Mouse (Mus musculus) heart, postnatal 25 days (tissue): ENCODE data around the gene Cd3g. TPM values are rescaled to one million over a fixed set of nuclear protein-coding genes. Genes with fewer than 3 reads are reported as not detected.
"Not testable (repeated sequence)": the region's sequence is repeated elsewhere in the genome, so short reads cannot be mapped to it uniquely, and the experiment has no call there.

ENCODE experiments used
- DNase-seq: peaks from one replicate; pipeline ENCODE4 v3.0.0; 2022; ENCODE audit warnings: low spot score
- intact Hi-C: fragments of 180-260 bp; cut with DNase I; formaldehyde crosslinking; loops from one replicate; pipeline ENCODE4 v1.15.1; 2025
- total RNA-seq, 2 experiments: library from RNA; stranded (reverse); gene quantifications; 2 replicates each; pipeline ENCODE4 v1.2.3; 2021

The Cd3g gene
- total RNA-seq, 2 experiments from 2014 or later: not detected

DNA sequence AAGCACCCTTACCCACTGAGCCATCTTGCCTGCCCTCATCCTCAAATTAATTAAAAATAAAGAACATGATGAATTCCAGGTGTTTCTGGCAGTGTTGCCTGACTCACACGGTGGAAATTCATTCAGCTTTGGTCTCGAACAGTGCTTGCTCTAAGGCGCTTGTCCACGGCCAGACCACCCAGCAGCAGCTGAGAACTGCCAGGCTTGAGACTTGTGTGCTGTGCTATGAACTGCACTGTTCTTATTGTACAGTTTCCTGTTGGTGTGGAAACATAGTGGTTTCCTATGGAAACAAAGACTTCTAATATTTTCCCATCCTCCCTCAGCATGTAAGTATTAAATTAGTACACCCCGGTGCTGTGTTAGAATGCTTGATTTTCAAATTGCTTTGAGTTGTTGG is 6.7 kb upstream of the Cd3g start:
- no peak for DNase-seq
- intact Hi-C loops: no loop called here

DNA sequence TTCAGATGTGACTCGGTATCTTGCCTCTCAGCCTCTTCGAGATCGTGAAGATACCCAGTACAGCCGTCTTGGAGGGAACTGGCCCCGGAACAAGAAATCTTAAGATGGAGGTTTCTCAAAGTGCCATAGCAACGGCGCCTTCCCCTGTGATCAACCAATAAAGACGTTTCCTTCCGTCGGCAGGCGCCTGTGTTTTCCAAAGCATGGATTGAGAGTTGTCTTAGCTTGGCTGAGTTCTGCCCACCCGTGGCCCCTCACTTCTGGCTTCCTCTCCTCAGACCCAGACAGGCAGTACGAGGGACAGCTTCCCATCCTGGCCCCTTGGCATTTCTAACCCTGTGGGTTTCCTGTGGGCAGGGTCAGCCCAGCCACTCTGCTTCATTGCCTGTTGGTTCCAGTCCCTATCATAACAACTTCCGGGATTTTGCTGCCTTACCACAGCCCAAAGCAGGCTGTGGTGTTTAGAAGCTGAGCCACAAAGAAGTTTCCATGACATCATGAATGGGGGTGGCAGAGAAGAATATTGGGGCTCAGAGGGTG is 6.1 kb upstream of the Cd3g start:
- no peak for DNase-seq

DNA sequence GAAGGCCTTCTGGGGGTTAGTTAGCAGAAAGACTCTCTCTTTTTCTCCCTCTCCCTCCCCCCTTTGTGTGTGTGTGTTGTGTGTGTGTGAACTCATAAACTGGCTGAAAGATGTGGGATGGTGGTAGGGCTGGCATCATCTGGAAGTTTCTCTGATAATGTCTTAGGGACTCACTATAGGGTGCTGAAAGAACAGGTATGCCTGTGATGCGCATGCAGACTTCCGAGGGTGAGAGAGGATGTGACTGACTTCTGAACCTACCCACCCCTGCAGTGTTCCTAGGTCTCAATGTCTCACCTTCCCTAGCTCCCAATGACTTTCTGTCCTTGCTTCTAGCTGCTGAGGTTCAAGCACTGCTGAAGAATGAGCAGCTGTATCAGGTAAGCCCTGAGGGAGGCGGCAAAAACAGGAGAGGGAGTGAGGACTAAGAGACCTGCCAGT is 5.5 kb upstream of the Cd3g start:
- no peak for DNase-seq
- intact Hi-C loops: no loop called here

More for the DNA sequence above, 6.1 kb upstream of the Cd3g start:
- intact Hi-C loops: no loop called here

DNA sequence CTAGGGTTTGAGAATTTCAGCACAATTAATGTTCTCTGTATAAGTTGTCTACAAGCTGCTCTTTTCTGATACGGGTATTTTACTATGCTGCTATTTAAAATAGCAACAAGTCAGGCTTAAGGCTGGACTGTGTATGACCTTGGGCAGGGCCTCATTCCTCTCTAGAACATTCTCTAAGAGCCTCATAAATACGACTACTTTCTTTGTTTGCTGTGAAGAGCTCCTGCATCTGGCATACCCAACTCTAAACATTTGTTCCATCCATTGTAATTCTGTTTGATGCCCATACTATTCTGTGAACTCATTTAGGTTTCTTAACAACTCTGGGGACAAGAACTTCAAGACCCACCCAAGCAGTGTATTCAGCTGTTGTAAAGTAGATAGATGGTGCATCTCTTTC is 2.8 kb upstream of the Cd3g start:
- no peak for DNase-seq
- intact Hi-C loops: no loop called here

DNA sequence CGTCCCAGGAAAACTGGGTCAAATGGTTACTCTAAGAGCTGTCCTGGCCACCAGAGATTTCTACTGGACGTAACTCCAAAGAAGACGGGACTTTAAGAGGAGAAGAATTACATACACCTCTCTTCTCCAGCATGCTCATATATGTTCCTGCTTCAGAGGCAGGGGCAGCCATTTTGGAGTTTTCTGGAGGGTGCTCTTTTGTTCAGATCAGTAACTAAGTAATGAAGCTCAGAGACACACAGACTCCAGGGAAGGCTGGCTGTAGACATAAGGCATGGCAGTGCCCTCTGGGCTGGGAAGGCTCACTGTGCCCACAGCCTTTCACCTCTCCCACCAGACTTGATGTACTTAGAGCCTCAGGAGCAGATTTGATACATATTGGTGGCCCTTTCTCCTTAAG is 2.3 kb upstream of the Cd3g start:
- no peak for DNase-seq
- intact Hi-C loops: no loop called here

DNA sequence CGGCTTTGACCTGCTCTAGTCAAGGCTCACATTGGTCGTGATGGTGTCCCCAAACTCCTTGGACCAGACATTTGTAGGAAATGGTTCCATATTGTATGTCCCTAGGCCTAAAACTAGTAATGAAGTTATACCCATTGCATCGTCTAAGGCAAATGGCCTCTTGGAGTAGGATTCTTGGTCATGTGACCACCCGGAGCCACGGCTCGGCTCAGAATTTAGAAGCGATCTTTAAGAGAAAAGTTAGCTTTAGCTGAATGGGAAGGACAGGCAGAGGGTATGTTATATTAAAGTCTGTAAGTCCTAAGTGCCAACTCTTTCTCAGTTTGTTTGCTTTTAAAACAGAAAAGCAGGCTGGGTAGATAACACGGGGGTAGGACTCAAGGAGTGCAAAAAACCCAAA is 1.9 kb upstream of the Cd3g start:
- DNase-seq: no peak
- intact Hi-C loops: no loop called here

DNA sequence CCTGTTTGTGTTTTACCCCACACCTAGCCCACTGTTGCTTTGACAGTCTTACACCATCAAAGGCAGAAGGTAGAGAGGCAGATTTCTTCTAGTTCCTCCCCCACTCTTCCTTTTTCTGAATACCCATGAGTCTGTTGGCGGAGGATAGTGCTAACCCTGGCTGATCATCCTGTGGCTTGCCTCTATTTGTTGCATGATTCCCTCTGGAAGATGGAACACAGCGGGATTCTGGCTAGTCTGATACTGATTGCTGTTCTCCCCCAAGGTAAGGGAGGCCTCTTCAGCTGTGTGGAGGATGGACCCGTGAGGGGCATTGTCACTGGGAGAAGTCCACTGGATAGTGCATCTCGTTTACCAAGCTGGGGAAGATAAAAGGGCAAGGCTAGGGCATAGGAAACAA is 1.4 kb upstream of the Cd3g start, which contains the start of gene Cd3d:
TSS of gene Cd3d (plus strand) at position 111 of the 400 bp plus-strand sequence.
- intact Hi-C loops: no loop called here
- no peak for DNase-seq

DNA sequence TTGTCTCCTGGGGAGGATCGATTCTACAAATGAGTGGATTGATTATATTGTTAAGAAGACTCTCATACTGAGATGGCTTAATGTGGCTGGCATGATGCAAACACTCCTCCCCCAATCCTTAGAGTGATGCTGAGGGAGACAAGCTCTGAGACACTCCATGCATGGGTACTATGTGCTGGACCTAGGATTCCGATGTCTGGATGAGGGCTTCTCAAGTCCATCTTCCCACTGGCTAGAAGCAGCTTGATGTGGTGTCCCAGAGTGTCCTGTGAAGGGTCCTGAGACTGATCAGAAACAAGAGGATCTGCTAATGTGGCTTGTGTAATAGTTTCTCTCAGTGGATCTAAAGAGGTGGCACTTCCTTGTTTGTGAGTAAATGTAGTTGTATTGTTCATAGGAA is 873 bp upstream of the Cd3g start:
- intact Hi-C loops: no loop called here

DNA sequence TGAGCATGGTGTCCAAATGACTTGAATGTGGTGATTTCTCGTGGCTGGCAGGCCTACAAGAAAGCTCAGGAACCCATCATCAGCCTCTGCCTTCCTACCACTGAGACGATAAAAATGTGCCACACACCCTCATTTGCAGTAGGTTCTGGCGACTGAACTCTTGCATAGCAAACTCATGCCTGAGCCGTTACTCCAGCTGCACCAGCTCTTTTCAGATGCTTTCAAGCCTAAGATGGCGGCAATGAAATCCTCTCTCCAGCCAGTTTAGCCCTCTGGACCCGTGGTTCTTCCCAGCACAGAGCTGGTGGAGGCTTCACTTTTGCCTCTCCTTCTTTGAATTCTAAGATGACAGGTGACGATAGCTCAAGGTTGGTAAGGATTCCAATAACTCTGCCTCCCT is 425 bp downstream of the Cd3g start:
- DNase-seq: no peak
- intact Hi-C loops: no loop called here

More for the DNA sequence above, 873 bp upstream of the Cd3g start:
- no peak for DNase-seq

DNA sequence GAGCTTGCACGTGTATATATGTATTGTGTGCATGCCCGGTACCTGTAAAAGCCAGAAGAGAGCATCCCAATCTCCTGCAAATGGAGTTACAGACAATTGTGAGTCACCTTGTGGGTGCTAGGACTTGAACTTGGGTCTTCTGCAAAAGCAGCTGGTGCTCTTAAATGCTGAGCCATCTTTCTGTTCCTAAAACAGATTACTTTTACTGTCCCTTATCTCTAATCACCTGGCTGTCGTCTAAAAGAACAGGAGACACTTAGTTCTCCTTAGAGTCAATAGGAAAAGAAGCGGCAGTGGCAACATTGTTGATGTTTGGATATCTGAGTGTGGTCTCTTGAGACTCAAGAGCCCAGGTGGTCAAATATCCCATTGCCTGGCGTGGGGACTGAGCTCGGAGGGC is 2.4 kb downstream of the Cd3g start:
- intact Hi-C loops: no loop called here
- DNase-seq: no peak

DNA sequence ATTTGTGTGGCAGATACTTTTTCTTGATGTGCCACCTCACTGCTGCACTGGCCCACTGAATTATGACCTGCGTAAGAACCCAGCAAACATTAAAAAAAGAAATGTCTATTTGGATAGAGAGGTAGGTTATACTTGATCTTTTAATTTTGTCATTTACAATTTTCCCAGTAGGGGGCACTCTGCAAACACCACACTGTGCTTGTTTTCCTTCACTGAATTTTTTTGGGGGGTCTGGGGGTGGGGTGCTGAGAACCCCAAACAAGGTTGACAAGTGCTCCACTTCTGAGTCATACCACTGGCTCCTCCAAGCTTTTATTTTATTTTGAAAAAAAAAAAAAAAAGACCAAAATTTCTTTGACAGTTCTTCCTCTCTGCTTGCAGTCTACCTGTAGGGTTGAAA is 10.8 kb downstream of the Cd3g start:
- DNase-seq: no peak
- intact Hi-C loops: no loop called here

DNA sequence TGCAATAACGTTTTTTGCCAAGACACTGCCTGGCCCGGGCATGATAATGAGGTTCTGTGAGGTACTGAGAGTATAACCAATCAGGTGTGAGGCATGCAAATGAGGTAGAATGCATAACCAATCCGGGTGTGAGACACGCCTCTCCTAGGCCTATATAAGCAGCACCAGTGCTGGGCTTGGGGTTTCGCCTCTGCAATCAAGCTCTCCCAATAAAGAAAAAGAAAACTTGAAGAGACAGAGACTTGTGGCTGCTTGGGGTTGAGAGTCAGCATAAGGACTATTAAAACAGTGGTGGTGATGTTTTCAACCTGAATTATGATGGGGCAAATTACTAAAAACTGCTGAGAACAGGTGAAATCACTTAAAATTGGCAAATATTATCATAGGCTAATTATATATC is 12.5 kb downstream of the Cd3g start:
- DNase-seq, intact Hi-C loops: not testable (repeated sequence)

DNA sequence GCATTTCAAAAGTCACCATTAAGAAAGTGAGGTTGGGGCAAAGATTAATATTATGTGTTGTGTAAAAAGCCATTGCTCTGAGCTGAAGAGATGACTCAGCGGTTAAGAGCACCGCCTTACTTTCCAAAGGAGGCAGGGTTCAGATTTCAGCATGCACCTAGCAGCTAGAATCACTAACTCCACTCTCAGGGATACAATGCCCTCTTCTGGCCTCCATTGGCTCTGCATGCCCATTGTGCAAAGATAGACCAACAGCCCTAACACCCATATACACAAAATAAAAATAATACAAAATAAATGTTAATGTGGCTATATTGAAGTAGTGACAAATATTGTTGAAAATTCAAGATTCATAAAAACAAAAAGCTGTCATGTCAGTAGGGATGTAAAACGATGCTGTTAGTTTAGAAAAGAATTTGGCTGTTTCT is 13.4 kb downstream of the Cd3g start:
- DNase-seq: peak; percentile 49
- intact Hi-C loops: no loop called here

DNA sequence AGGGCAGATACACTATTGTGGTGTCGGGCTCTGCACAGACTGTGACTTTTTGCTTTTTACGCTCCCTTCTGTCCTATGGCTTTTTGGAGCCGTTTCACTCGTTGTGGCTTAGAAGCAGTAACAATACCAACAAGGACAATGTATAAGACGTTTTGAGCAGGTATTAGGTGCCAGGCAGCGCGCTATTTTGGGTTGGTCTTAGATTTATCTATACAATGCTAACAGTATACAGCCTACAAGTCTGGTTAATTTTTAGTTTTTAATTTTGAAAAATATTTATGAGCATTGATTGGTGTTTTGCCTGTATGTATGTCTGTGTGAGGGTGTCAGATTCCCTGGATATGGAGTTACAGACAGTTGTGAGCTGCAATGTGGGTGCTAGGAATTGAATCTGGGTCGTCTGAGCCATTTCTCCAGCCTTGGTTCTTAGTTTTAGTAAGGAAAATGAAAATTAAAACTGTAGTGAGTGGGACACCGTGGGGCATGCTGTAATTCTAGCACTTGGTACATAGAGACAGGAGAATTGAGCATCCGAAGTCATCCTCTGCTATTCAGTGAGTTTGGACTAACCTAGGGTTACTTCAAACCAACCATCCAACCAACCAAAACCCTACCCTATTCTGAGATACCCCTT is 14.3 kb downstream of the Cd3g start:
- intact Hi-C loops: loop anchor here (2.0 kb wide), 1 partner anchor 125 kb away; no protein-coding TSS in a partner anchor
- DNase-seq: no peak

DNA sequence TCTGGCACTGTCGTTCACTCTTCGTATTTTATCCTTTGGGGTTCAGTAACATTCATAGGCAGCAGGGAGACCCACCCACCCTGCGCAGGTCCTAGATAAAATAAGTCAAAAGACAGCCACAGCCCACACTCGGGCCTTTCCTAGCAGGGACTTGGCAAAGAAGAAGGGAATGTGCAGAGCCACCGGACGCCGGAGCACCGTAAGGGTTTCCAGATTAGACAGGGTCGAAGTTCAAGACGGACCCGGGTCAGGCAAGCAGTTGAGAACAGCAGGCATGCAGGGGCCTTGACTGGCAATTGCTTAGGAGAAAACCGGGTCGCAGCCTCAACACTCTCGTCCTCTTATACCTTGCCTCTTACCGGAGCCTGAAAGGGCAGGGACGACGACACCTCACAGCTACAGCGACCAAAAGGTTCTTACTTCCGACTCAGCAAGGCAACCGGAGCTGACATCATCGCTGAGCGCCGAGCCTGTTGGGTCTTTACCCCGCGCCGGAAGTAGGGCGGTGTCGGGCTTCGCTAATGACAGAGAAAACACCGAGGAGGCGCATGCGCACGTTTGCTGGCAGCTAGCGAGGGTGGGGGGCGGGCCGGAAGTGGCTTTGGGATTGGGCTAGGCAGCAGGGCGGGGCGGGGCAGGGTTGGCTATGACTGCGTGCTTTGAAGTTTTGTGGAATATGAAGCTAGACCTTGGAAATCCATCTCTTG is 15.0 kb downstream of the Cd3g start, which contains the start of gene Ube4a:
TSS of gene Ube4a (minus strand) at position 475 of the 707 bp plus-strand sequence.
- DNase-seq: peak; percentile 96
- intact Hi-C loops: loop anchor here (2.0 kb wide), 1 partner anchor 124 kb away; no protein-coding TSS in a partner anchor

DNA sequence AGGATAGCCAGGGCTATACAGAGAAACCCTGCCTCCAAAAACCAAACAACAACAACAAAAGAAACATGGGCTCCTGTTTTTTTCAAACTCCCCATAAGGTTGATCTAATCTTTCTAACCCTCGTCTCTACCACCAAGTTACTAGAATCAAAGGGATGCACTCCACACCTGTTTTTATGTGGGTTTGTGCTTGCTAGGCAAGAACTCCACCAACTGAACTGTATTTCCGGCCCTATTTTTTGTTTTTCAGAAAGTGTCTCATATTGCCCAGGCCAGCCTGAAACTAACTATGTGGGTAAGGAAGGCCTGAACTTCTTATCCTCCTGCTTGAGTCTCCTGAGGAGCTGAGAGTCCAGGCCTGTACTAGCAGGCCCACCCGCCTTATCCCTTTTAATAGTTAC is 25.8 kb downstream of the Cd3g start:
- intact Hi-C loops: no loop called here
- no peak for DNase-seq

DNA sequence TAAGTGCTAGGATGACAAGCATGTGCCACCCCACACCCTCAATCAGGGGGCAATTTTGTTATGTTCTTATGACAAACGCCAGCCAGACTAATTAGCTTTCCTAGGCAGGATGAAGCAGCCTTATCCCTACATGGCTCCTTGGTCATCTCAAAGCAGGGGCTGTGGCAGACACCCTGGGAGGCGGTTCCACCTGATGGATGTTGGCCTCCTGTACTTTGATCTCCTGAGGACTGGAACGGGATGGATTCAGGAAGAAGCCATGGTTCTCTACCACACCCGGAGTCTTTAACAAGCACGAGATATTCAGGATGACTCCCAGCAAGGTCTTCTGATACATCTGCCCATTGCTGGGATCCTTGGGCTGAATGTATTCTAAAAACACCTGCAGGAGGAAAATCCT is 32.4 kb downstream of the Cd3g start:
- intact Hi-C loops: no loop called here
- no peak for DNase-seq

DNA sequence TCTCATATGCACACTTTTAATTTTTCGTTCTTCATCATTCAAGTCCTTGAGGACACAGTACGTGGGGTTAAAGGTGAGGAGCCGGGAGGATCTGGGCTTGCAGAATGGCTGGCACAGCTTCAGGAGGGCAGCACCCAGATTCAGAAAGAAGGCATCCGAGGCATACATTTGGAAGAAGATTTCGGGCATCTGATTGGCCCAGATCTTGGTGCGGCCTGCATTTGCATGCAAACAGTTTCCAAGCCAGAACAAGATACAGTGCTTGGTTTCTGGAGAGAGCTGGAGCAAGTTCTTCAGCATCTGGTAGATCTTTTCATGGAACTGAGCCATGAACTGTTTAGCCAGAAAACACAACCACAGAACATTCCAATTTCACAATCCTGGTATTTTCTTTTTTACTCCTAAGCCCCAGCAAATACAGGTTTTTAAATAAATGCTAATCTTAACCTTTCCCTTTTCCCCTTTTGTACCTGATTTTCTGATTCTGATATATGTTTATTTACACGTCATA is 34.0 kb downstream of the Cd3g start:
- intact Hi-C loops: no loop called here
- no peak for DNase-seq

DNA sequence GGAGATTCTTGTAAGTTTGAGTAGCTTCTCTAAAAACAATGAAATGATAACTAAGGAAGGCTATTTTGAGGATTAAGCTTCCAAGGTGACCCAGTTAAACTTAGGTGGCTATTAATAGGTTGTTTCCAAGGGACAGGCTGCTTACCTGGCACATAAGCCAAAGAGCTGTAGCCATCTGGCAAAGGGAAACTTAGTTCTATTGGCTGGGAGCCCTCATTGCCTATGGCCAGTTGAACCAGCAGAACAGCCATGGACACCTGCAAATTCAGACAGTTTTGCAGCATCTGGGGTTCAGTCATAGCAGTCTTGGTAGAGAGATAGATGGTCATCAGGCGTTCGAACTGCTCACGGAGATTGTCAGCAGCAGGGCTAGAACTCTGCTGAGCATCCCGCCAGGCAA is 37.8 kb downstream of the Cd3g start:
- intact Hi-C loops: no loop called here
- DNase-seq: no peak

DNA sequence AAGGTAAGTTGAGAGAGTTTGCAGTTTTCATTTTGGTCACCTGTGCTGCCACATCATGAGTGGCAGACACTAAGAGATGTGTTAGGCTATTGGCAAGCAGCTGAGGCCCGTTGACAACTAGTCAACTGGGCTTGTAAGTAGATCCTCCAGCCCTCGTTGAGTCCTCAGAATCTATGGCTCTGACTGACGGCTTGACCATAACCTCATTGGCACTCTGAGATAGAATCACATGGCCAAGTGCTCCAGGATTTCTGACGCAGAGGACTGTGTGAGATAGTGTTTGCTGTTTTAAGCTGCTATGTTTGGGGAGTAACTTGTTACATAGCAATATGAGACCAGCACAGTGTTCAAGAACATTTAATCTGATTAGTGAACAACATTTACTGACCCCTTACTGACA is 38.5 kb downstream of the Cd3g start:
- DNase-seq: no peak
- intact Hi-C loops: no loop called here

DNA sequence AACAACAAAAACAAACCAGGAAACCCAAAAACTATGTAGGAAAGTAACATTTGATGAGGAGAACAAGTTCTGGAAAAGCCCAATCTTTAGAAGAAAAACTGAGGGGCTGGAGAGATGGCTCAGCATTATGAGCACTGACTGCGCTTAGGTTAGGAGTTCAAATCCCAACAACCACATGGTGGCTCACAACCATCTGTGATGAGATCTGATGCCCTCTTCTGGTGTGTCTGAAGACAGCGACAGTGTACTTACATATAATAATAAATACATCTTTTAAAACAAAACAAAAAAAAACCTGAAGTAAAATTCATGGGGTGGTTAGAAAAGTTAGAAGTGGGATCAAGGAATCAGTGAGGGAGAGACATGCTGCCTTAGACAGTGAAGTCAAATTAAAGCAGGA is 58.7 kb downstream of the Cd3g start:
- intact Hi-C loops: loop anchor here (2.0 kb wide), 1 partner anchor 41 kb away; the partner anchor contains the start of gene Kmt2a
- DNase-seq: no peak
